Mouse (Mus musculus) bone marrow macrophage, adult 2 months (primary cell): ENCODE data around the gene Pcdh9.

Experiments
- CTCF ChIP-seq: IDR thresholded peaks from 2 replicates; pipeline ENCODE4 v1.5.1; 2012; ENCODE audit warnings: low read depth, mild to moderate bottlenecking, low read length, moderate library complexity
- POLR2A ChIP-seq: IDR thresholded peaks from 2 replicates; pipeline ENCODE4 v1.6.1; 2012; ENCODE audit warnings: mild to moderate bottlenecking, low read depth, low read length, borderline replicate concordance

DNA sequence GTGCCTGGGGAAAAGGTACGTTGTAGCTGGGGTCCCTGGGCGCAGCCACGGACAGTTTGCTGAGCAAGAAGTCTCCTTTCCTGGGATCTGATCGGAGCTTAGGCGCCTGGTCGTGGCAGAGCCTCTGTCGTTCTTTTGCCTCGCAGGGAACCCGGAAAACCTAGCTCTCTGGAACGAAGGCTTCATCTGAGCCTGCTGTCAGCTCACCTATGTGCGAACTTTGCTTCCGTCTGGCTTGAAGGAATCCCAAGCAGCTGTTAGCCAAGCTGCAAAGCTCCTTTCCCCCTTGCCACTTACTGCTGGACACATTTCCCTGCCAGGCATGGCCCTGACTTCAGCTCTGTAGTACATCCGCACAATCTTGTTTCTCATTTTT, 880 bp upstream of the Pcdh9 start:
- TF ChIP-seq CTCF (no peak), POLR2A (no peak)
